Mouse (Mus musculus) layer of hippocampus, postnatal 36 days (tissue): ENCODE data around the gene Tigd3. TPM values are rescaled to one million over a fixed set of nuclear protein-coding genes. Genes with fewer than 3 reads are reported as not detected.
A peak's percentile ranks its signal among the peaks of the same experiment; 100 is the strongest.

Source experiments
- DNase-seq, 2 experiments: peaks; one replicate each; pipeline ENCODE4 v3.0.0; 2022
- total RNA-seq, 2 experiments: library from RNA; stranded (reverse); gene quantifications; 2 replicates each; pipeline ENCODE4 v1.2.3; 2021

Tigd3 gene
- total RNA-seq, 2 experiments from 2014 or later, result 1.9 to 2.2 TPM

DNA sequence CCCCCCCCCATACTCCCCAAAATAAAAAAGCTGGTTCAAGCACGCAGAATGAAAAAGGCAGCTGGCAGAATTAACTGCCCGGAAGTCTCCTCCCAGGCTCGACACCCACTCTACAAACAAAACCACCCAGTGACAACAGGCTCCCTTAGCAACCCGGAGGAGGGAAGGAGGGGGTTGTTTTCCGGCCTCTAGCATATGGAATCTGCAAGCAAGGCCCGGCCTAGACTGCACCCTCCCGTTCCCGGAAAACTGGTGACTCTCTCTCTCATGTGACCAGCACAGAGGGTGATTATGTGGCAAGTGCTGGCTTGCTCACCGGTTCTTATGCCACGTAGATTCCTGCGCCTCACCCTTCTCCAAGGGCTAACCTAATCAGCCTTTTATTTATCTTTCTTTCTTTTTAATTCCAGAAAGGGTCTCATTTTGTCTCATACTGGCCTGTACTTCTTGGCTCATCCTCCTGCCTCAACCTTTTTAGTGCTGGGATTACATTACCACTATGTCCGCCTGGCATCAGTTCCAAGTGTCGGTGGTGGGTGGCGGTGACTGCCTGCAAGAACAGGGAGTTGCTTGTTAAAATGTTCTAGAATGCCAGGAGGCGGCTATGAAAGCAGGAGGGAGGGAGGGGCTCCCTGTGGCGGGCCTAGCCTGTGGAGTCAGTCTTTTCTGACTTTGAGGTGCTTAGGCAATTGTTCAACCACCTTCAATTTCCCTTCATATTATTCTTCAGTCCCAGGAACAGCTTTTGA is 47.2 kb downstream of the Tigd3 start:
- peak; percentile 86 to 88 for DNase-seq

DNA sequence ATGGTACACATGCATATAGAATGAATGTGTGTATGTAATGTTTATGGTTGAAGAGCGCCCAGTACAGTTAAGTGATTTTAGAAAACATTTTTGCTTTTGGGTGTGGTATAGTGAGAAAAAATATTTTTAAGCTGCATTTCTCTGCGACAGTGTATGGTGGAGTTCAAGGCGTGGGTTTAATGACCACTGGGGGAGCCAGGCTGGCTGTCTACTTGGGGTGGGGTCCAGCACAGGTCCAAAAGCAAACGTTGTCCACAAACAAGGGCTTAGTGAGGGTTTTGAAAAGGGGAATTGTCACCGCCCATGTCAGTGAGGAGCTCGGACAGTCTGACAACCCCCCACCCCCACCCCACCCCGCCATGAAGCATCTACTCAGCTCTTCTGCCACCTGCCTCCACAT is 47.8 kb downstream of the Tigd3 start:
- peak in 1 of 2 experiments; percentile 51 for DNase-seq

DNA sequence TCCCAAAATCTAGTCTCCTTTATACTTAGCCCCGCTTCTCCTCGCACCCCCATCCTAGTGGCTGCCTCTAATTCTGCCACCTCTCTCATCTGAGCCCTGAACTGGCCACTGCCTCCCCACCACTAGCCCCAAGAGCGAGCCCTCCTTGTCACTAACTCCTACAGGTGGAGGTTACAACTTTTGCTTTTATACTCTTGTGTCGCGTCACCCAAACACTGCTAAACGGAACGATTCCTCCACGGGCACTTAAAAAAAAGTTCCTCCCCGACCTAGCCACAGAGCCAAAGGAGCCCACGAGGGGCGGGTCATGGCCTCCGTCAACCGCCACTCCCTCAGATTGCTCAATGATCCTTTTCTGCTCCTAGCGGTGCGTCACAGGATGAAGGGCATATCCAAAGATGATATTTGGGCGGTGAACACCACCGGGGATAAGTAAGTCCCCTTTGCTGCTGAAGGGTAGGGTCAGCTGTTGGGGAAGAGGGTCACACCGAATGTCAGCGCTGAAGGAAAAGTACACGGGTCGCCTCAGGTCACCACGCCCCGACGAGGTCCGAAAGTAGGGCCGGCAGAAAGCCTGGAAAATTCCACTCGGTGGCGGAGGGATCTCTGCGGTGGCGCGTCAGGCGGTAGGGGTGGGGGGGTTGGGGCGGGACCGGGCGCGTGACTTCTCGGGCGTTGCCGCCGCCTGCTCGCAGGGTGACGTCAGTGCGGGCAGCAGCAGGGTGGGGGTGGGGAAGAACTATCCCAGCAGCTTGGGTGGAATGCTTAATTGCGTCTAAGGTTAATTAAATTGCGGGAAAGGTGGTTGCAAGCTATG is 48.4 kb downstream of the Tigd3 start:
- DNase-seq, result peak; percentile 88 to 89

DNA sequence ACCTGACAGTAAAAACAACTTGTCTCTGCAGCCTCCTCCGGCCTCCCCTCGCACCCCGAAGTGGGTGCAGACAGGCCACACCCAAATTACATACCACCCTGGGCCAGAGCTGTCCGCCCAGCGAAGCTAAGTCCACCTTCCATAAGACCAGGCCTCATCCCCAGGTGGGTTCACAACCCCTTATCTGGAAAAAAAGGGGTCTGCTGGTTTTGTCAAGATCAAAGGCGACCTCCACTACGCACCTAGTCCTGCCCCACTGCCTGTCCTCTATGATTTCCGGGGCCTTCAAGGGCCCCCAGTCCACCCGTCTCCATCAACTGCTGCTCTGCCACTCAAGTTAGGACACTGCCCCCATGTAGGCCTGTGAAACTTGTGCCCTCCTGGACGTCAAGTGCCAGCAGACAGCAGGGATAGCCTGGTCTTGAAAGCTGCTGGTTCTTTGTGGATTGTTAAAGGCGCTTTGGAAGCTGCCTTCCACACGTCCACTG is 49.1 kb downstream of the Tigd3 start:
- no peak for DNase-seq

- no peak for DNase-seq
These were observed 49.9 kb downstream of the Tigd3 start for GRCm38 (mm10) chr19:5843781-5844691.

DNA sequence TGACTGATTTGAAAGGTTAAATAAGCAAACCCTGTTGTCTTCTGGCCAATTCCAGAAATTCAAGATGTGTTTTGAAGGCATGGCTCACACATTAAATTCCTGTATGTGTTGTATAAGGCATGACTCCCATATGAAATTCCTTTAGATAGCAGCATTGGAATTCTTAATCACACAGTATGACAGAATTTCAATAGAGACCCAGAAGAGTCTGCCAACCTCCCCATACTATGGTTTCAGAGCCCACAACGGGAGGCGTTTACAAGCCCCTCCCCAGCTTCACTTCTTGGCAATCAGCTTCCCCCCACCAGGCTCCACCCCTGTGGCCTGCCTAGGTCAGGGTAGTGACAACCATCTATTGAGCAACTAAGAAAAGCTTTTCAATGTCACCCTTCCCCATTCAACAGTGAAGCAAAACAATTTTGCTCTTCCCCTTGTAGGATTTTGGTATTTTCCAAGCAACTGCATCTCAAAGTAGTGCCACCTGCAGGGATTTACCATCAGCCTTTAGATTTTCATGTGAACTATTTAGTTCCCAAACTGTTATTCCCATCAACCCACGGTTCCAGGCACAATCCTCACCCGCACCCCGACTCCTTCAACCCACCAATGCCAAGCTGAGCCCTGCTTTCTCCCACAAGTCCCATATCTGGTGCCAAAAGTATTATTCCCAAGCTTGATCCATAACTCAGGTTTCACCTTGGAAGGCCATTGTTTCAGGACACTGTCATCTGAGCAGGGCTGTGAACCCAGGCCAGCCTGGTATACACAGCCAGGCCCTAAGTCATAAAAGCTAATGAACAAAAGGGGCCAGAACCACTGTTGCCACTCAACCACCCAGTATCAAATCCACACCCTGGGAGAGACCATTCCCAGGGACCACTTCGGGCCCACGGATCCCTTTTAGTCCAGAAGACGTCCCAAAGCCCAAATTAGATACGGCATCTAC is 50.9 kb downstream of the Tigd3 start:
- no peak for DNase-seq

DNA sequence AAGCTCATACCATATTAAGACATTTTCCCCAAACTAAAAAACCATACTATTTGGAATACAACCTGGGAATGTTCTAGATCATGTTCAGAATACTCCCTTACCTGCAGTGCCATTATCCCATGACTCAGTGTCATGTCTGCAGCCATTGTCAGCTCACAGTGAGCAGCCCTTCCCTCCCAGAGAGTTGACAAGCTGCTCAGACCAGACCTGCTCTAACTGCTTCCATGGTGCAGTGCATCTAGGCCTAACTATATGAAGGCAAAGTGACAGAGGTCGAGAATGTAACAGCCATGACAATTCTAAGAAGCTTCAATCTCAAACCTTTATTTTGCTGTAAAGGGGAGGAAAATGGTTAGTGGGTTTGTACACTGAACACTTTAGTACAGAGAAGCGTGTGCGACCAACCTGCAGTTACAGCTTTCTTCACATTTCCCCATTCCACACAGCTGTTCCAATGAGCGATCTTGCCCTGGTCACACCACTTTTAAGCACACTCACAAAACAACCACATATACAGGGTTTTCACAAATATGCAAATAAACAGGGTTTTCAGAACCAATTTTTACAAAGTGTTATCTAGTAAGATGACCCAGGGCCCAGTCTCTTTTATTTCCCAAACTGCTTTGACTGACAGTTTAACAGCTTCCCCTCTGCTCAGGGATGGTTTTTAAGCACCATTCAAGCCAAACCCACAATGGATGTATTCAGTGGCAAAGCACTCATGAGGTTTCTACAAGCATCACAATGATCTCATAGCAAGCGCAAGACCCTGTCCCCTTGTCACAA is 51.8 kb downstream of the Tigd3 start:
- no peak for DNase-seq

- no peak for DNase-seq
These were observed 52.5 kb downstream of the Tigd3 start for GRCm38 (mm10) chr19:5841389-5841946.

Other genes with a start within 250 kb of the Tigd3 start
- 10 to 100 TPM; 16.6 to 18.0 TPM for gene Sipa1, start 230.4 kb downstream of the Tigd3 start, total RNA-seq
- gene Map3k11, start 205.4 kb downstream of the Tigd3 start, total RNA-seq, result 10 to 100 TPM; 17.8 to 18.6 TPM
- 10 to 100 TPM; 61.9 to 68.5 TPM for gene Pcnx3, start 205.2 kb downstream of the Tigd3 start, total RNA-seq
- gene Kcnk7, start 189.8 kb downstream of the Tigd3 start, total RNA-seq, result not detected
- 10 to 100 TPM; 13.7 to 14.2 TPM for gene Ehbp1l1, start 167.8 kb downstream of the Tigd3 start, total RNA-seq
- 10 to 100 TPM; 24.1 to 29.4 TPM for gene Fam89b, start 164.5 kb downstream of the Tigd3 start, total RNA-seq
- gene Ltbp3, start 153.2 kb downstream of the Tigd3 start, total RNA-seq, result 10 to 100 TPM; 24.9 to 28.0 TPM
- 10 to 100 TPM; 75.6 to 75.9 TPM for gene Scyl1, start 122.7 kb downstream of the Tigd3 start, total RNA-seq
- gene Frmd8, start 18.9 kb downstream of the Tigd3 start, total RNA-seq, result 10 to 100 TPM; 13.5 to 14.2 TPM
- 1 to 10 TPM; 2.5 to 2.7 TPM for gene Slc25a45, start 16.3 kb downstream of the Tigd3 start, total RNA-seq
- 100 to 1,000 TPM in 1 of 2 experiments, 10 to 100 TPM in 1; 92.0 to 108 TPM for gene Dpf2, start 18.9 kb upstream of the Tigd3 start, total RNA-seq
- gene Cdc42ep2, start 30.7 kb upstream of the Tigd3 start, total RNA-seq, result 1 to 10 TPM; 4.4 to 5.5 TPM
- 1 to 10 TPM; 5.3 to 5.5 TPM for gene Pola2, start 70.1 kb upstream of the Tigd3 start, total RNA-seq
- gene Slc22a20, start 92.0 kb upstream of the Tigd3 start, total RNA-seq, result not detected
- gene Capn1, start 121.7 kb upstream of the Tigd3 start, total RNA-seq, result 10 to 100 TPM; 20.5 to 26.0 TPM
- gene Syvn1, start 152.4 kb upstream of the Tigd3 start, total RNA-seq, result 10 to 100 TPM; 46.4 to 52.3 TPM
- gene Mrpl49, start 163.6 kb upstream of the Tigd3 start, total RNA-seq, result 10 to 100 TPM; 46.8 to 47.9 TPM
- gene Fau, start 163.7 kb upstream of the Tigd3 start, total RNA-seq, result 100 to 1,000 TPM; 676 to 701 TPM
- 10 to 100 TPM; 33.1 to 35.2 TPM for gene Znhit2, start 167.0 kb upstream of the Tigd3 start, total RNA-seq
- 10 to 100 TPM; 26.4 to 34.2 TPM for gene Tm7sf2, start 174.2 kb upstream of the Tigd3 start, total RNA-seq
- gene Vps51, start 183.1 kb upstream of the Tigd3 start, total RNA-seq, result 10 to 100 TPM; 85.3 to 88.8 TPM
- not detected for gene Tmem262, start 185.9 kb upstream of the Tigd3 start, total RNA-seq
- 1 to 10 TPM; 1.5 to 1.6 TPM for gene Gm28374, start 188.1 kb upstream of the Tigd3 start, total RNA-seq
- gene Zfpl1, start 190.8 kb upstream of the Tigd3 start, total RNA-seq, result 10 to 100 TPM; 39.6 to 40.3 TPM
- under 1 TPM; 0.17 to 0.43 TPM for gene Cdca5, start 190.8 kb upstream of the Tigd3 start, total RNA-seq
- gene AC131692.1, start 200.3 kb upstream of the Tigd3 start, total RNA-seq, result not detected
- under 1 TPM in 1 of 2 experiments, not detected in 1; 0.12 TPM for gene Naaladl1, start 211.6 kb upstream of the Tigd3 start, total RNA-seq
- gene Sac3d1, start 224.5 kb upstream of the Tigd3 start, total RNA-seq, result 10 to 100 TPM; 14.7 to 14.9 TPM
- 10 to 100 TPM; 40.2 to 42.5 TPM for gene Snx15, start 234.2 kb upstream of the Tigd3 start, total RNA-seq
- gene Batf2, start 246.8 kb upstream of the Tigd3 start, total RNA-seq, result under 1 TPM; 0.28 to 0.60 TPM
- 10 to 100 TPM; 69.1 to 73.2 TPM for gene Arl2, start 247.4 kb upstream of the Tigd3 start, total RNA-seq